Mouse (Mus musculus) forelimb bud, embryonic 11.5 days (tissue): Measurements from ENCODE around the gene Nvl.
A peak's percentile ranks its signal among the peaks of the same experiment; 100 is the strongest.

Experiments
- DNase-seq: peaks from one replicate; pipeline ENCODE4 v3.0.0-alpha.2; 2012; ENCODE audit warnings: low read depth, low spot score

Gene Nvl

GRCm38 (mm10) chr1:181068344-181068743 is 75.7 kb downstream of the Nvl start:
- no peak for DNase-seq

GRCm38 (mm10) chr1:181064648-181065047 is 79.4 kb downstream of the Nvl start:
- no peak for DNase-seq

DNA sequence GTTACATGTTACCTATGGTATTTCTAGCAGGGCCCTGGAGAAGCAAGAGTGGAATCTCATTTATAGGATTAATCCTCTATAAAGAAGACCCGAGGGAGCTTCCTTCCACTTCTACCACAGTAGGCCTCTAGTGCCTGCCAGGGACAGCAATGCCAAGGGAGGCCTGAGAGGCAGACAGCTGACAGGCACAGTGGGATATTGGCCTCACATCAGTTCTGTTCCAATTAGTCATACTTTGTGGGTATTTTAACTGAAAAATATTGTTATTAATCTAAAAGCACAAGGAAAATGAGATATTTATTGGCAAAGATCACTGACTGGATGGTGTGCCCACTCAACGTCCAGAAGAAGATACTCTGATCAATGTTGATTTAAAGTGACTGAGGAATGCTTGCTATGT is 80.0 kb downstream of the Nvl start:
- no peak for DNase-seq

DNA sequence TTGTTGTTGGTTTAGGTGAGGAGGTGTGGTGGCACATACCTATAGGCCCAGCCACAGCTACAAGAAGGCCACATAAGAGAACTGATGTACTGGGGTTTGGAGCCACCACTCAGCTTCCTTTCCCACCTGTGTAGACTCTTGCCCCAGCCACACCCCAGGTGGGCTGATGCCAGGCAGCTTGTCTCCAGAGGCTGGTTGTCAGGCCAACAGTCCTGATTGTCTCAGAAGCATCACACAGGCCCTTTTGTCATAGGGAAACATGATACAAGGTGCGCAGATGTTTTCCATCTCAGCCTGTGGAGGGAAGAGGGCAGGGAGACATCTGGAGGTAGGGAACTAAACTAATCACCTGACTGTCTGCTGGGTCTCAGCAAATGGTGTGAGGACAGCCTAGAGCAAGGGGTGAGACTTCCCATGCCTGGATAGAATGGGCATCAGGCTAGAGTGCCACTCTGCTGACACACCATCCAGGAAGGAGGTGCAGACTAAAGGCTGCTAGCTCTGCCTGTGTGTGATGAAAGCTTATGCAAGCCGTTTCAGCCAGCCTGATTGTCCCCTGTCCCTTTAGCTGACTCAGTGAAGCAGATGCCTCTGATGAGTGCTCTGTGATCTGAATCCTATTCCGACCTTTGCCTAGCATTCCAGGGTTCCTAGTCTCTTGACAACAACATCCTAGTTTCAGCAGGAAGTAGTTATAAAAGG is 82.1 kb downstream of the Nvl start:
- peak; percentile 13 for DNase-seq

GRCm38 (mm10) chr1:181052898-181053297 is 91.1 kb downstream of the Nvl start:
- DNase-seq, result no peak

GRCm38 (mm10) chr1:181050937-181051336 is 93.1 kb downstream of the Nvl start, which contains the start of gene 9130409I23Rik:
9130409I23Rik (plus strand) TSS chr1:181051237.
- no peak for DNase-seq

DNA sequence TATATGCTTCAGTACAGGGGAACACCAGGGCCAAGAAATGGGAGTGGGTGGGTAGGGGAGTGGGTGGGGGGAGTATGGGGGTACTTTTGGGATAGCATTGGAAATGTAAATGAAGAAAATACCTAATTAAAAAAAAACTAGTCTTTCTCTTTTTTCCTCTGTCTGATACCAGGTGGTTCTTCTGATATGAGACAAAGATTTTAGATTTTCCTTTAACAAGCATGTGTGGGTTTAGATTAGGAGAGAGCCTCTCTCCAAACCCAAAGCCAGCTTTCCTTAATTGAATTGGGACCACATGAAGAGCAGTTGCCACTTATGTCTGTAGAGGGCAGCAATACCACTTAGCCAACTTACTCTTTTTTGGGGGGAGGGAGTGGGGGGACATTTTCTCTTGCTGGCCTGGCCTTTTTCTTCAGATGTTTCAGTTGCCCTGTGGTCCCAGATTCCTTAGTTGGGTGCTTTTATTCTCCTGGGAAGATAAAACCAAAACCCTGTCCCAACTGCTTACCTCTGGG is 94.6 kb downstream of the Nvl start:
- DNase-seq, result no peak

DNA sequence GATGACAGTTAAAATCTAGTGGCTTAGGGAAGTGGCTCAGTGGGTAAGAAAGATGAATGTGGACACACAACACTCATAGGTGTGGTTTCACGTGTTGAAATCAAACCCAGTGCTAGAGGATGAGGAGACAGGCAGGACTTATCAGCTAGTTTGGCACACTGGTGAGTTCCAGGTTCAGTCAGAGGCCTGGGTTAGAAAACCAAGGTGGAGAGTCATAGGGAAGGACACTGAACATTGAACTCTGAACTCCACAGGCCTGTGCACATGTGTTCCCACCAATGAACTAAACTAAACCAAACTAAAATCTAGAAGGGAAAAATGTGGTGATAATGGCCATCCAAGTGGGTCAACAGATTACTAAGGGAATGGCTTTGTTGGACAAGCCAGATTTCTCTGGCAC is 96.5 kb downstream of the Nvl start:
- no peak for DNase-seq

GRCm38 (mm10) chr1:181039652-181040051 is 104.4 kb downstream of the Nvl start:
- peak; percentile 51 for DNase-seq

- no peak for DNase-seq
These were observed 106.4 kb downstream of the Nvl start for GRCm38 (mm10) chr1:181037623-181038022.
